Mouse (Mus musculus) hematopoietic stem cell, adult 5-6 weeks (primary cell): Measurements from ENCODE around the gene Stk32c. TPM values are rescaled to one million over a fixed set of nuclear protein-coding genes. Genes with fewer than 3 reads are reported as not detected.
A peak's percentile ranks its signal among the peaks of the same experiment; 100 is the strongest.

ENCODE experiments used
- ATAC-seq, 2 experiments: fragments of 125-278 bp in 1 of 2; replicated peaks in 1 of 2; 2 replicates each; pipeline ENCODE4 v1.8.0; 2016 to 2017; ENCODE audit warnings: inconsistent platforms in 2 of 2, mild to moderate bottlenecking in 2 of 2, moderate number of reproducible peaks in 2 of 2, low read depth in 1 of 2, moderate TSS enrichment in 1 of 2; ENCODE audit not compliant: low FRiP score in 2 of 2, poor library complexity in 2 of 2, severe bottlenecking in 2 of 2, insufficient read depth in 1 of 2, low TSS enrichment in 1 of 2
- total RNA-seq: library from RNA; stranded (forward); fragments of 172-1452, 232-1000 nt; gene quantifications from 2 replicates; pipeline ENCODE4 v1.2.3, GENCODE M21; 2017

Gene Stk32c
- not detected in 2 replicates for total RNA-seq

- peak; percentile 96 to 97 for ATAC-seq
Measured at GRCm38 (mm10) chr7:139212754-139213745, at the start of gene Stk32c, which contains the start of gene Lrrc27. Gene Stk32c (minus strand): TSS chr7:139213307. Gene Lrrc27 (plus strand): TSS chr7:139212988.

- ATAC-seq: no peak
Measured at GRCm38 (mm10) chr7:139257752-139258542, 44.8 kb upstream of the Stk32c start.

GRCm38 (mm10) chr7:139254626-139255025 is 41.5 kb upstream of the Stk32c start:
- ATAC-seq: no peak

GRCm38 (mm10) chr7:139253462-139253861 is 40.4 kb upstream of the Stk32c start:
- ATAC-seq: no peak

- ATAC-seq: no peak
Measured at GRCm38 (mm10) chr7:139252986-139253385, 39.9 kb upstream of the Stk32c start.

- no peak for ATAC-seq
Measured at GRCm38 (mm10) chr7:139252566-139252965, 39.5 kb upstream of the Stk32c start.

- ATAC-seq: no peak
Measured at GRCm38 (mm10) chr7:139251881-139252301, 38.8 kb upstream of the Stk32c start.

- no peak for ATAC-seq
Measured at GRCm38 (mm10) chr7:139249406-139250210, 36.5 kb upstream of the Stk32c start.

- ATAC-seq: peak in 1 of 2 experiments; percentile 14; a peak in 1 of 4 replicates
Measured at GRCm38 (mm10) chr7:139248615-139249405, 35.7 kb upstream of the Stk32c start.

- peak; percentile 68 to 69 for ATAC-seq
Measured at GRCm38 (mm10) chr7:139247881-139248614, 34.9 kb upstream of the Stk32c start, which contains the start of gene Pwwp2b. Gene Pwwp2b (plus strand): TSS chr7:139248482.

- peak; percentile 13 to 20; a peak in 2 of 4 replicates for ATAC-seq
Measured at GRCm38 (mm10) chr7:139246931-139247880, 34.1 kb upstream of the Stk32c start.

GRCm38 (mm10) chr7:139246086-139246485 is 33.0 kb upstream of the Stk32c start:
- no peak for ATAC-seq

GRCm38 (mm10) chr7:139239432-139239831 is 26.3 kb upstream of the Stk32c start:
- ATAC-seq: no peak

- no peak for ATAC-seq
Measured at GRCm38 (mm10) chr7:139235651-139236358, 22.7 kb upstream of the Stk32c start.
